Mouse (Mus musculus) CH12.LX (cell line): ENCODE data around the gene Scrn3.

Experiments
- CTCF ChIP-seq, 2 experiments: IDR thresholded peaks in 1 of 2; conservative IDR thresholded peaks in 1 of 2; 2 replicates each; pipeline ENCODE4 v1.5.1; 2011 to 2012; ENCODE audit warnings: low read depth in 2 of 2, low read length in 2 of 2, improper control_type of control experiment in 1 of 2, inconsistent platforms in 1 of 2, mild to moderate bottlenecking in 1 of 2, moderate library complexity in 1 of 2
- JUND ChIP-seq: conservative IDR thresholded peaks from 2 replicates; pipeline ENCODE4 v1.6.1; 2011; ENCODE audit warnings: low read depth, low read length, improper control_type of control experiment
- MAX ChIP-seq: IDR thresholded peaks from 2 replicates; pipeline ENCODE4 v1.6.1; 2011; ENCODE audit warnings: low read length, improper control_type of control experiment
- MEF2A ChIP-seq: IDR thresholded peaks from 2 replicates; pipeline ENCODE4 v1.6.1; 2014; ENCODE audit warnings: low read depth, mild to moderate bottlenecking, inconsistent platforms, low read length, improper control_type of control experiment, borderline replicate concordance
- MXI1 ChIP-seq: IDR thresholded peaks from 2 replicates; pipeline ENCODE4 v1.6.1; 2011; ENCODE audit warnings: mild to moderate bottlenecking, low read depth, low read length, improper control_type of control experiment
- NRF1 ChIP-seq: IDR thresholded peaks from 2 replicates; pipeline ENCODE4 v1.6.1; 2014; ENCODE audit warnings: low read depth, mild to moderate bottlenecking, inconsistent platforms, low read length, improper control_type of control experiment, moderate library complexity
- PAX5 ChIP-seq: IDR thresholded peaks from 2 replicates; pipeline ENCODE4 v1.6.1; 2012; ENCODE audit warnings: low read length, inconsistent platforms, mixed read lengths
- POLR2A ChIP-seq: IDR thresholded peaks from 2 replicates; pipeline ENCODE4 v1.6.1; 2011; ENCODE audit warnings: low read depth, mild to moderate bottlenecking, improper control_type of control experiment, low read length
- RCOR1 ChIP-seq: conservative IDR thresholded peaks from 2 replicates; pipeline ENCODE4 v1.6.1; 2012; ENCODE audit warnings: low read depth, mild to moderate bottlenecking, inconsistent platforms, low read length, improper control_type of control experiment
- TCF12 ChIP-seq: IDR thresholded peaks from 2 replicates; pipeline ENCODE4 v1.6.1; 2014; ENCODE audit warnings: low read depth, mild to moderate bottlenecking, inconsistent platforms, low read length, improper control_type of control experiment
- ZC3H11A ChIP-seq: IDR thresholded peaks from 2 replicates; pipeline ENCODE4 v1.6.1; 2012; ENCODE audit warnings: low read depth, mild to moderate bottlenecking, inconsistent platforms, low read length, improper control_type of control experiment
- ZKSCAN1 ChIP-seq: IDR thresholded peaks from 2 replicates; pipeline ENCODE4 v1.6.1; 2012; ENCODE audit warnings: low read depth, inconsistent platforms, low read length, improper control_type of control experiment, borderline replicate concordance

DNA sequence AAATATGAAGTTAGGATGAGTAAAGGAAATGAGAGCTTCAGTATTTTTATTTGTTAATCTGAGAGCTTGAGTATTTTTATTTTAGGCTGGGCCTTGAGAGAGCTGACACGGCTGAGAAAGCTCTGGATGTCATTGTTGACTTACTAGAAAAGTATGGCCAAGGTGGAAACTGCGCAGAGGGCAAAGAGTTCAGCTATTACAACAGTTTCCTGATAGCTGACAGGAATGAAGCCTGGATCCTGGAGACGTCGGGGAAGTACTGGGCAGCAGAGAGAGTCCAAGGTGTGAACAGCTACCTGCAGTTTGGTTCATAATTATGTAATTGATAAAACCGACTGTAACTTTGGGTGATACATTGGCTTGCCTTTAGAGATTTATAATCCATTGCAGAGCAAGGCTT lies 6.8 kb downstream of the Scrn3 start:
- TF ChIP-seq RCOR1 (no peak), ZKSCAN1 (no peak), POLR2A (no peak), CTCF (conservative IDR thresholded peaks at IDR 0.05 in 1 of 2, IDR thresholded peaks at IDR 0.05 in 1 of 2; ENCODE audit: low read depth in 2 of 2, low read length in 2 of 2) (no peak), MXI1 (no peak), NRF1 (no peak), MEF2A (no peak), ZC3H11A (no peak), PAX5 (no peak), TCF12 (no peak), MAX (no peak), JUND (no peak)
